Mouse (Mus musculus): ENCODE data around the gene Rnf166. TPM values are rescaled to one million over a fixed set of nuclear protein-coding genes. Genes with fewer than 3 reads are reported as not detected.
A peak's percentile ranks its signal among the peaks of the same experiment; 100 is the strongest.

The Rnf166 gene
- polyA plus RNA-seq, 1 experiment from 2014 or later: 35.3 TPM

- peaks cover 37% of the 10 kb centered on the region for H3K36me3 ChIP-seq (ENCODE audit: control insufficient read depth, insufficient read depth, low read length)
- H3K4me1 ChIP-seq (ENCODE audit: control insufficient read depth, insufficient read depth, low read length): peaks cover 16% of the 10 kb centered on the region
- H3K4me3 ChIP-seq (ENCODE audit: low read length): peak overlapping the region; percentile 99
- peak overlapping the region; percentile 52; the same call in 1 of the 2 replicates for H3K27ac ChIP-seq (ENCODE audit: low read depth, low read length)
- 8% methylated on average over 16 of the region's 16 CpGs for WGBS
- H3K9me3 ChIP-seq (ENCODE audit: control insufficient read depth, low read length): no peaks in the 10 kb centered on the region
- H3K4me2 ChIP-seq (replicated peaks; ENCODE audit: low read depth, low read length): peak overlapping the region; percentile 91
- 0 out of 2 replicates have a peak, but pooled peaks have one; percentile 17 for ATAC-seq (ENCODE audit: low FRiP score, low TSS enrichment)
- H3K27me3 ChIP-seq (ENCODE audit: control insufficient read depth, insufficient read depth, low read length): no peaks in the 10 kb centered on the region
- peak overlapping the region; percentile 93 for H3K9ac ChIP-seq (ENCODE audit: low read depth, low read length)
Observed at GRCm38 (mm10) chr8:122474951-122475560, 808 bp downstream of the Rnf166 start.

GRCm38 (mm10) chr8:122473911-122474421 is 1.9 kb downstream of the Rnf166 start:
- no peaks in the 10 kb centered on the region for H3K27me3 ChIP-seq (ENCODE audit: control insufficient read depth, insufficient read depth, low read length)
- H3K4me2 ChIP-seq (replicated peaks; ENCODE audit: low read depth, low read length): no peak overlapping the region
- H3K4me3 ChIP-seq (ENCODE audit: low read length): no peak overlapping the region
- 88% methylated on average over 8 of the region's 8 CpGs for WGBS
- no peaks in the 10 kb centered on the region for H3K9me3 ChIP-seq (ENCODE audit: control insufficient read depth, low read length)
- no peak overlapping the region for H3K27ac ChIP-seq (ENCODE audit: low read depth, low read length)
- peaks cover 32% of the 10 kb centered on the region for H3K36me3 ChIP-seq (ENCODE audit: control insufficient read depth, insufficient read depth, low read length)
- no peak overlapping the region for H3K9ac ChIP-seq (ENCODE audit: low read depth, low read length)
- H3K4me1 ChIP-seq (ENCODE audit: control insufficient read depth, insufficient read depth, low read length): peaks cover 16% of the 10 kb centered on the region
- ATAC-seq (ENCODE audit: low FRiP score, low TSS enrichment): no peak

GRCm38 (mm10) chr8:122470691-122471090 is 5.2 kb downstream of the Rnf166 start:
- Histone ChIP-seq H3K36me3 (ENCODE audit: control insufficient read depth, insufficient read depth, low read length) (peaks cover 40% of the 10 kb centered on the region), H3K4me1 (ENCODE audit: control insufficient read depth, insufficient read depth, low read length) (peaks cover 10% of the 10 kb centered on the region), H3K4me3 (ENCODE audit: low read length) (no peak overlapping the region), H3K9me3 (ENCODE audit: control insufficient read depth, low read length) (no peaks in the 10 kb centered on the region), H3K4me2 (replicated peaks; ENCODE audit: low read depth, low read length) (no peak overlapping the region), H3K27me3 (ENCODE audit: control insufficient read depth, insufficient read depth, low read length) (no peaks in the 10 kb centered on the region), H3K9ac (ENCODE audit: low read depth, low read length) (no peak overlapping the region), H3K27ac (ENCODE audit: low read depth, low read length) (no peak overlapping the region)
- ATAC-seq (ENCODE audit: low FRiP score, low TSS enrichment): no peak
- WGBS: 84% methylated on average over 5 of the region's 5 CpGs

GRCm38 (mm10) chr8:122469965-122470364 is 5.9 kb downstream of the Rnf166 start:
- Histone ChIP-seq H3K27ac (ENCODE audit: low read depth, low read length) (no peak overlapping the region), H3K36me3 (ENCODE audit: control insufficient read depth, insufficient read depth, low read length) (peaks cover 40% of the 10 kb centered on the region), H3K4me2 (replicated peaks; ENCODE audit: low read depth, low read length) (no peak overlapping the region), H3K27me3 (ENCODE audit: control insufficient read depth, insufficient read depth, low read length) (no peaks in the 10 kb centered on the region), H3K4me1 (ENCODE audit: control insufficient read depth, insufficient read depth, low read length) (peaks cover 7% of the 10 kb centered on the region), H3K9ac (ENCODE audit: low read depth, low read length) (no peak overlapping the region), H3K9me3 (ENCODE audit: control insufficient read depth, low read length) (no peaks in the 10 kb centered on the region), H3K4me3 (ENCODE audit: low read length) (no peak overlapping the region)
- no peak for ATAC-seq (ENCODE audit: low FRiP score, low TSS enrichment)
- WGBS: 82% methylated on average over 10 of the region's 10 CpGs

GRCm38 (mm10) chr8:122469407-122469806 is 6.5 kb downstream of the Rnf166 start:
- no peak for ATAC-seq (ENCODE audit: low FRiP score, low TSS enrichment)
- H3K4me1 ChIP-seq (ENCODE audit: control insufficient read depth, insufficient read depth, low read length): peaks cover 2% of the 10 kb centered on the region; the same call in 1 of the 2 replicates
- no peak overlapping the region for H3K4me2 ChIP-seq (replicated peaks; ENCODE audit: low read depth, low read length)
- peaks cover 40% of the 10 kb centered on the region for H3K36me3 ChIP-seq (ENCODE audit: control insufficient read depth, insufficient read depth, low read length)
- no peak overlapping the region for H3K4me3 ChIP-seq (ENCODE audit: low read length)
- H3K27me3 ChIP-seq (ENCODE audit: control insufficient read depth, insufficient read depth, low read length): no peaks in the 10 kb centered on the region
- H3K9ac ChIP-seq (ENCODE audit: low read depth, low read length): no peak overlapping the region
- WGBS: 72% methylated on average over 6 of the region's 6 CpGs
- no peak overlapping the region for H3K27ac ChIP-seq (ENCODE audit: low read depth, low read length)
- no peaks in the 10 kb centered on the region for H3K9me3 ChIP-seq (ENCODE audit: control insufficient read depth, low read length)

- Histone ChIP-seq H3K4me3 (ENCODE audit: low read length) (no peak overlapping the region), H3K4me1 (ENCODE audit: control insufficient read depth, insufficient read depth, low read length) (no peaks in the 10 kb centered on the region), H3K27ac (ENCODE audit: low read depth, low read length) (no peak overlapping the region), H3K36me3 (ENCODE audit: control insufficient read depth, insufficient read depth, low read length) (peaks cover 36% of the 10 kb centered on the region), H3K9ac (ENCODE audit: low read depth, low read length) (no peak overlapping the region), H3K9me3 (ENCODE audit: control insufficient read depth, low read length) (no peaks in the 10 kb centered on the region), H3K4me2 (replicated peaks; ENCODE audit: low read depth, low read length) (no peak overlapping the region), H3K27me3 (ENCODE audit: control insufficient read depth, insufficient read depth, low read length) (no peaks in the 10 kb centered on the region)
- ATAC-seq (ENCODE audit: low FRiP score, low TSS enrichment): no peak
- WGBS: 93% methylated on average over 13 of the region's 13 CpGs
Observed at GRCm38 (mm10) chr8:122467816-122468215, 8.0 kb downstream of the Rnf166 start.

GRCm38 (mm10) chr8:122464985-122465384 is 10.9 kb downstream of the Rnf166 start:
- no peak for ATAC-seq (ENCODE audit: low FRiP score, low TSS enrichment)
- Histone ChIP-seq H3K9ac (ENCODE audit: low read depth, low read length) (no peak overlapping the region), H3K27me3 (ENCODE audit: control insufficient read depth, insufficient read depth, low read length) (peaks cover 12% of the 10 kb centered on the region), H3K27ac (ENCODE audit: low read depth, low read length) (no peak overlapping the region), H3K36me3 (ENCODE audit: control insufficient read depth, insufficient read depth, low read length) (peaks cover 28% of the 10 kb centered on the region), H3K9me3 (ENCODE audit: control insufficient read depth, low read length) (no peaks in the 10 kb centered on the region), H3K4me3 (ENCODE audit: low read length) (no peak overlapping the region), H3K4me2 (replicated peaks; ENCODE audit: low read depth, low read length) (no peak overlapping the region), H3K4me1 (ENCODE audit: control insufficient read depth, insufficient read depth, low read length) (peaks cover 9% of the 10 kb centered on the region; the same call in 1 of the 2 replicates)
- WGBS: 60% methylated on average over 7 of the region's 7 CpGs

- Histone ChIP-seq H3K27ac (ENCODE audit: low read depth, low read length) (no peak overlapping the region), H3K4me1 (ENCODE audit: control insufficient read depth, insufficient read depth, low read length) (peaks cover 9% of the 10 kb centered on the region; the same call in 1 of the 2 replicates), H3K9ac (ENCODE audit: low read depth, low read length) (no peak overlapping the region), H3K36me3 (ENCODE audit: control insufficient read depth, insufficient read depth, low read length) (peaks cover 21% of the 10 kb centered on the region), H3K9me3 (ENCODE audit: control insufficient read depth, low read length) (no peaks in the 10 kb centered on the region), H3K4me3 (ENCODE audit: low read length) (no peak overlapping the region), H3K4me2 (replicated peaks; ENCODE audit: low read depth, low read length) (no peak overlapping the region), H3K27me3 (ENCODE audit: control insufficient read depth, insufficient read depth, low read length) (peaks cover 21% of the 10 kb centered on the region)
- 60% methylated on average over 12 of the region's 12 CpGs for WGBS
- ATAC-seq (ENCODE audit: low FRiP score, low TSS enrichment): no peak
Observed at GRCm38 (mm10) chr8:122463651-122464640, 11.9 kb downstream of the Rnf166 start.

Measured in kidney, embryonic 14.5 days (tissue).